Mouse (Mus musculus): Measurements from ENCODE around the gene Cracr2b. TPM values are rescaled to one million over a fixed set of nuclear protein-coding genes. Genes with fewer than 3 reads are reported as not detected.

Gene Cracr2b
- polyA plus RNA-seq, 1 experiment: 4.5 TPM

DNA sequence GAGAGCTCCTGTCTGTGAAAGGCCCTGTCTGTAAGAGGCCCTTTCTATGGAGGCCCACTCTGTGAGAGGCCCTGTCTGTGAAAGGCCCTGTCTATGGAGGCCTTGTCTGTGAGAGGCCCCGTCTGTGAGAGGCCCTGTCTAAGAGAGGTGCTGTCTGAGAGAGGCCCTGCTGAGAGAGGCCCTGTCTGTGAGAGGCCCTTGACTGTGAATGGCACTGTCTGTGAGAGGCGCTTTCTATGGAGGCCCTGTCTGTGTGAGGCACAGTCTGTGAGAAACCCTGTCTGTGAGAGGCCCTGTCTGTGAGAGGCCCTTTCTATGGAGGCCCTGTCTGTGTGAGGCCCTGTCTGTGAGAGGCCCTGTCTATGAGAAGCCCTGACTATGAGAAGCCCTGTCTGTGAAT is 45.4 kb downstream of the Cracr2b start:
- Histone ChIP-seq H3K79me3 (ENCODE audit: low read depth) (no peaks in the 10 kb centered on the region), H3ac (ENCODE audit: control insufficient read depth, insufficient read length, low read depth) (no peak overlapping the region), H3K36me3 (ENCODE audit: control insufficient read depth, insufficient read depth) (no peaks in the 10 kb centered on the region), H3K4me3 (ENCODE audit: insufficient read depth, poor library complexity, severe bottlenecking) (no peak overlapping the region), H3K27me3 (ENCODE audit: control insufficient read depth, insufficient read depth, insufficient read length) (no peaks in the 10 kb centered on the region), H3K79me2 (ENCODE audit: control insufficient read depth, insufficient read depth) (no peaks in the 10 kb centered on the region)
- TF ChIP-seq MYOG (IDR thresholded peaks at IDR 0.05; ENCODE audit: control insufficient read depth, extremely low read depth, insufficient read length) (no peak), USF1 (IDR thresholded peaks at IDR 0.05; ENCODE audit: low read depth) (no peak), CEBPB (IDR thresholded peaks at IDR 0.05; ENCODE audit: low read depth) (no peak), FOSL1 (IDR thresholded peaks at IDR 0.05; ENCODE audit: insufficient read depth, low read length, poor library complexity, severe bottlenecking) (no peak), CTCF (IDR thresholded peaks at IDR 0.05; ENCODE audit: control insufficient read depth, insufficient read depth, insufficient read length) (no peak), MYOD1 (IDR thresholded peaks at IDR 0.05; ENCODE audit: control insufficient read depth, insufficient read length, low read depth) (no peak), MAX (IDR thresholded peaks at IDR 0.05) (no peak)

DNA sequence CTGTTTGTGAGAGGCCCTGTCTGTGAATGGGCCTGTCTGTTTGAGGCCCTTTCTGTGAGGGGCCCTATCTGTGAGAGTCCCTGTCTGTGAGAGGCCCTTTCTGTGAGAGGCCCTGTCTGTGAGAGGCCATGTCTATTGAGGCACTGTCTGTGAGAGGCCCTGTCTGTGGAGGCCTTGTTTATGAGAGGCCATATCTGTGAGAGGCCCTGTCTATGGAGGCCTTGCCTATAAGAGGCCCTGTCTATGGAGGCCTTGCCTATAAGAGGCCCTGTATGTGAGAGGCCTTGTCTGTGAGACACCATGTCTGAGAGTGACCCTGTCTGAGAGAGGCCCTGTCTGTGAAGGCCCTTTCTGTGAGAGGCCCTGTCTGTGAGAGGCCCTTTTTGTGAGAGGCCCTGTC is 47.3 kb downstream of the Cracr2b start:
- H3K36me3 ChIP-seq (ENCODE audit: control insufficient read depth, insufficient read depth): no peaks in the 10 kb centered on the region
- no peaks in the 10 kb centered on the region for H3K27me3 ChIP-seq (ENCODE audit: control insufficient read depth, insufficient read depth, insufficient read length)
- no peaks in the 10 kb centered on the region for H3K79me2 ChIP-seq (ENCODE audit: control insufficient read depth, insufficient read depth)
- no peak overlapping the region for H3ac ChIP-seq (ENCODE audit: control insufficient read depth, insufficient read length, low read depth)
- no peak overlapping the region for H3K4me3 ChIP-seq (ENCODE audit: insufficient read depth, poor library complexity, severe bottlenecking)
- TF ChIP-seq FOSL1 (IDR thresholded peaks at IDR 0.05; ENCODE audit: insufficient read depth, low read length, poor library complexity, severe bottlenecking): no peak
- no peak for TF ChIP-seq USF1 (IDR thresholded peaks at IDR 0.05; ENCODE audit: low read depth)
- H3K79me3 ChIP-seq (ENCODE audit: low read depth): no peaks in the 10 kb centered on the region

DNA sequence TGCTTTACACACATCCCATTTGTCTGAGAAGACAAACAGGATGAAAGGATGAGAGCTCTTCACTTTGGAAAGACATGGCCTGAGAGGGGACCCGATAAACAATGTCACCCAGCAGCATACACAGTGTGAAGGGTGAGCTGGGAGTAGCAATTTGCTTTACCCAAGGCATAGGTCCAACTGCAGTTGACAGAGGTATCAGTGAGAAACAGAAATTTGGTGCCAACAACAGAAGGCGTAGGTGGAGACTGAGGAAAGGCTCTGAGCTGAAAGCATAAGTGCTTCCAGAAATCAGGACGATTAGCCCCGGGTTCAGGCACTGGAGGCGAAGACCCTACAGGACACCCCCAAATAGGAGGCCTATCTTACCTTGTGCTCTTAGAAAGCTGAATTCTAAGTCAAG is 49.3 kb downstream of the Cracr2b start:
- Histone ChIP-seq H3K27me3 (ENCODE audit: control insufficient read depth, insufficient read depth, insufficient read length) (no peaks in the 10 kb centered on the region), H3K36me3 (ENCODE audit: control insufficient read depth, insufficient read depth) (no peaks in the 10 kb centered on the region), H3K79me3 (ENCODE audit: low read depth) (no peaks in the 10 kb centered on the region), H3ac (ENCODE audit: control insufficient read depth, insufficient read length, low read depth) (no peak overlapping the region), H3K79me2 (ENCODE audit: control insufficient read depth, insufficient read depth) (no peaks in the 10 kb centered on the region), H3K4me3 (ENCODE audit: insufficient read depth, poor library complexity, severe bottlenecking) (no peak overlapping the region)
- TF ChIP-seq CEBPB (IDR thresholded peaks at IDR 0.05; ENCODE audit: low read depth) (no peak), MAX (IDR thresholded peaks at IDR 0.05) (no peak), CTCF (IDR thresholded peaks at IDR 0.05; ENCODE audit: control insufficient read depth, insufficient read depth, insufficient read length) (no peak)

DNA sequence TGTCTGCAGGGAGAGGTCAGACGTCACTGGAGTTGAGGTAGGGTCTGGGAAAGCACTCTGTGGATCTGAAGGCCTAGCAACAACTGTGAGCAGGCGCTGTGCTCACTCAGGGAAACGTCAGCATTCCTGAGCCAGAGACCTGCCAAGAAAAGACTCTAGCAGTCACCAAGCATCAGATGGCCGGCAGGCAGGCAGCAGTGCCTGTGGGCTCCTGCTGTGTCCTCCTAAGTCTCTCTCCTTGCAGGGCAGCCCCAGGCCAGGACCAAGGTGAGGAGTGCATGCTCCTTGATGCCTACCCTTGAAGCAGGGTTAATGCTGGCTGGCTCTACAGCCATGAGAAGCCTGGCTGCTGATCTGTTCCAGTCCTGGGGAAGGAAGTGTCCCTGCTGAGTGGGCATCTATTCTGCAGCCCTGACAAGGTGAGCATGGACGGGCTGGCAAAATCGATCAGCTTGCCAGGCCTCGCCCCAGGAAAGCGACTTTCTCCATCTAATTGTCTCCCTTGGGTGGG is 49.8 kb downstream of the Cracr2b start:
- Histone ChIP-seq H3K36me3 (ENCODE audit: control insufficient read depth, insufficient read depth) (no peaks in the 10 kb centered on the region), H3K79me2 (ENCODE audit: control insufficient read depth, insufficient read depth) (no peaks in the 10 kb centered on the region), H3ac (ENCODE audit: control insufficient read depth, insufficient read length, low read depth) (no peak overlapping the region), H3K79me3 (ENCODE audit: low read depth) (no peaks in the 10 kb centered on the region), H3K27me3 (ENCODE audit: control insufficient read depth, insufficient read depth, insufficient read length) (no peaks in the 10 kb centered on the region), H3K4me3 (ENCODE audit: insufficient read depth, poor library complexity, severe bottlenecking) (no peak overlapping the region)
- TF ChIP-seq MYOD1 (IDR thresholded peaks at IDR 0.05; ENCODE audit: control insufficient read depth, insufficient read length, low read depth) (no peak), USF1 (IDR thresholded peaks at IDR 0.05; ENCODE audit: low read depth) (no peak), CEBPB (IDR thresholded peaks at IDR 0.05; ENCODE audit: low read depth) (no peak), FOSL1 (IDR thresholded peaks at IDR 0.05; ENCODE audit: insufficient read depth, low read length, poor library complexity, severe bottlenecking) (no peak), MAX (IDR thresholded peaks at IDR 0.05) (no peak), MYOG (IDR thresholded peaks at IDR 0.05; ENCODE audit: control insufficient read depth, extremely low read depth, insufficient read length) (no peak), CTCF (IDR thresholded peaks at IDR 0.05; ENCODE audit: control insufficient read depth, insufficient read depth, insufficient read length) (no peak)

Other genes starting within 250 kb of the Cracr2b start
- 0.05 TPM for gene Lmntd2, start 247.0 kb upstream of the Cracr2b start, polyA plus RNA-seq (2012; fragmentation: generic; extraction: Trizol)
- 25.2 TPM for gene Rassf7, start 245.2 kb upstream of the Cracr2b start, polyA plus RNA-seq (2012; fragmentation: generic; extraction: Trizol)
- 60.2 TPM for gene Phrf1, start 232.3 kb upstream of the Cracr2b start, polyA plus RNA-seq (2012; fragmentation: generic; extraction: Trizol)
- 0.35 TPM for gene Irf7, start 194.6 kb upstream of the Cracr2b start, polyA plus RNA-seq (2012; fragmentation: generic; extraction: Trizol)
- 0.04 TPM for gene Cdhr5, start 184.3 kb upstream of the Cracr2b start, polyA plus RNA-seq (2012; fragmentation: generic; extraction: Trizol)
- 16.1 TPM for gene Sct, start 182.0 kb upstream of the Cracr2b start, polyA plus RNA-seq (2012; fragmentation: generic; extraction: Trizol)
- 0.01 TPM for gene Drd4, start 169.1 kb upstream of the Cracr2b start, polyA plus RNA-seq (2012; fragmentation: generic; extraction: Trizol)
- gene Deaf1, start 133.4 kb upstream of the Cracr2b start, polyA plus RNA-seq (2012; fragmentation: generic; extraction: Trizol): 21.4 TPM
- 18.9 TPM for gene Tmem80, start 133.4 kb upstream of the Cracr2b start, polyA plus RNA-seq (2012; fragmentation: generic; extraction: Trizol)
- gene Eps8l2, start 122.2 kb upstream of the Cracr2b start, polyA plus RNA-seq (2012; fragmentation: generic; extraction: Trizol): 0.67 TPM
- 252 TPM for gene Taldo1, start 68.9 kb upstream of the Cracr2b start, polyA plus RNA-seq (2012; fragmentation: generic; extraction: Trizol)
- gene Gatd1, start 47.0 kb upstream of the Cracr2b start, polyA plus RNA-seq (2012; fragmentation: generic; extraction: Trizol): 14.9 TPM
- 2.4 TPM for gene Cend1, start 31.6 kb upstream of the Cracr2b start, polyA plus RNA-seq (2012; fragmentation: generic; extraction: Trizol)
- 16.2 TPM for gene Slc25a22, start 23.2 kb upstream of the Cracr2b start, polyA plus RNA-seq (2012; fragmentation: generic; extraction: Trizol)
- gene Pidd1, start 17.1 kb upstream of the Cracr2b start, polyA plus RNA-seq (2012; fragmentation: generic; extraction: Trizol): 9.5 TPM
- 4,785 TPM for gene Rplp2, start 13.7 kb upstream of the Cracr2b start, polyA plus RNA-seq (2012; fragmentation: generic; extraction: Trizol)
- 32.8 TPM for gene Pnpla2, start 5.9 kb upstream of the Cracr2b start, polyA plus RNA-seq (2012; fragmentation: generic; extraction: Trizol)
- 334 TPM for gene Cd151, start 6.3 kb downstream of the Cracr2b start, polyA plus RNA-seq (2012; fragmentation: generic; extraction: Trizol)
- 124 TPM for gene Polr2l, start 14.0 kb downstream of the Cracr2b start, polyA plus RNA-seq (2012; fragmentation: generic; extraction: Trizol)
- 278 TPM for gene Tspan4, start 14.1 kb downstream of the Cracr2b start, polyA plus RNA-seq (2012; fragmentation: generic; extraction: Trizol)
- gene Chid1, start 78.8 kb downstream of the Cracr2b start, polyA plus RNA-seq (2012; fragmentation: generic; extraction: Trizol): 27.4 TPM
- 92.7 TPM for gene Ap2a2, start 101.1 kb downstream of the Cracr2b start, polyA plus RNA-seq (2012; fragmentation: generic; extraction: Trizol)
- gene Muc6, start 194.2 kb downstream of the Cracr2b start, polyA plus RNA-seq (2012; fragmentation: generic; extraction: Trizol): 0.27 TPM
- 0.02 TPM for gene Muc2, start 229.2 kb downstream of the Cracr2b start, polyA plus RNA-seq (2012; fragmentation: generic; extraction: Trizol)

Data from C2C12 (cell line).